Mouse (Mus musculus): ENCODE measurements around the gene Kcnq1.

- TF ChIP-seq CTCF (conservative IDR thresholded peaks at IDR 0.05; ENCODE audit: low read length): no peak
- TF ChIP-seq POU5F1 (IDR thresholded peaks at IDR 0.05; ENCODE audit: borderline replicate concordance, low read length): no peak
Measured at GRCm38 (mm10) chr7:143109696-143110095, 3.5 kb downstream of the Kcnq1 start.
